ENCODE assay signal across 8 mouse cellular contexts in the genomic region with DNA sequence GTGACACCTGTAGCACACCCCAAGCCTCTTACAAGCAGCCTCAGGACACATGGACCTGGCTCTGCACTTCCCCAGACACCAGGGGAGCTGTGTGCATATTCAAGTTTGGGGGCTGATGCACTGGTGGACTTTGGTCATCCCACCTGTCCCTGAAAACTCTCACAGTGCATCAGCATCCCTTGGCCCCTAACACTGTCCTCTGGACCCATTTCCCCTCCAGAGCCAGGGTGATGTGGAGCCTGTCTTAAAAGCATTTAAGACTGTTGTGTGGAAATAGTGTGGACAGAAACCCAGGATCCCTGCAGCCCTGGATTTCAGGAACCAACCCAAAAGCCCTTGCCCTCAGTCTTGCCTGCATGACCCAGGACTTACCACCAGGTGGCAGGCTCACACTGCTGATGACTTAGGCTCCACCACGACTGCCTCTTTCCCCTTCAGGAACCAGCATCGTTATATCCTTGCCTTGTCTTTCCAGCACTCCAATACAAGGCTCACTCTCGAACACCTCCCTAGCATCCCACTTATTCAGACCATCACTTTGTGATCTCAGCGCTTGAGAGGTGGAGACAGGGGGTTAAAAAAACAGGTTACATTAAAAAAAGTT.
A peak's percentile ranks its signal among the peaks of the same experiment; 100 is the strongest.
DNase-seq lines count a peak whose midpoint lies in the region; ATAC-seq lines count a peak whose summit lies in the region.

No protein-coding gene starts in this region.

- peaks cover 8% of the 10 kb centered on the region; the same call in 1 of the 2 replicates for H3K4me1 ChIP-seq in forebrain, embryonic 13.5 days
- peaks cover 13% of the 10 kb centered on the region for H3K4me1 ChIP-seq in hindbrain, embryonic 10.5 days (replicated peaks)

- peak; percentile 37 for DNase-seq in MEL-GATA-1-ER (ENCODE audit: extremely low read depth, low read depth)
- peak; percentile 40 for DNase-seq in c-Kit-positive CD71-positive TER-119-positive erythroid progenitor cells, embryonic 14.5 days (ENCODE audit: low spot score)
- peak; percentile 81 for DNase-seq in hindbrain, embryonic 10.5 days (ENCODE audit: low spot score)
- peak; percentile 60 for DNase-seq in layer of hippocampus, adult 9-11 months
- peak; percentile 79 for DNase-seq in lung, postnatal 36 days
- DNase-seq in right cerebral cortex, adult 18-20 months: peak; percentile 73
- peak; percentile 51 for DNase-seq in urinary bladder, adult 2 months (ENCODE audit: low spot score)

- peak; percentile 88 for ATAC-seq in forebrain, embryonic 13.5 days

- H3K9me3 ChIP-seq in forebrain, embryonic 13.5 days (replicated peaks): no peaks in the 10 kb centered on the region
- H3K9me3 ChIP-seq in hindbrain, embryonic 10.5 days: no peaks in the 10 kb centered on the region

- no peak overlapping the region for H3K9ac ChIP-seq in forebrain, embryonic 13.5 days

- no peaks in the 10 kb centered on the region for H3K36me3 ChIP-seq in forebrain, embryonic 13.5 days (ENCODE audit: poor library complexity, severe bottlenecking)
- no peaks in the 10 kb centered on the region for H3K36me3 ChIP-seq in hindbrain, embryonic 10.5 days

- H3K27ac ChIP-seq in forebrain, embryonic 13.5 days: no peak overlapping the region
- H3K27ac ChIP-seq in hindbrain, embryonic 10.5 days: peak overlapping the region; percentile 45; the same call in 1 of the 2 replicates

- H3K4me2 ChIP-seq in forebrain, embryonic 13.5 days: no peak overlapping the region

- no peak overlapping the region for H3K4me3 ChIP-seq in forebrain, embryonic 13.5 days
- 0 out of 2 replicates have a peak overlapping the region, but pooled peaks have one; percentile 13 for H3K4me3 ChIP-seq in hindbrain, embryonic 10.5 days

- WGBS in forebrain, embryonic 13.5 days: 0% methylated on average over 4 of the region's 4 CpGs
- 2% methylated on average over 4 of the region's 4 CpGs for WGBS in hindbrain, embryonic 10.5 days

- H3K27me3 ChIP-seq in forebrain, embryonic 13.5 days: no peaks in the 10 kb centered on the region
- peaks cover 8% of the 10 kb centered on the region for H3K27me3 ChIP-seq in hindbrain, embryonic 10.5 days (ENCODE audit: insufficient read depth, poor library complexity, severe bottlenecking)
